Mouse (Mus musculus) kidney, postnatal 0 days (tissue): ENCODE measurements at regions not wholly inside any gene's neighbourhood (a gene's known extent, or its start where the extent isn't known, plus 50 kb on each side); places are given as distances from the start of the nearest gene placed in this dataset.
"Not testable (repeated sequence)": the region's sequence is repeated elsewhere in the genome, so short reads cannot be mapped to it uniquely, and the experiment has no call there.

Experiments used
- ATAC-seq: fragments of 200-750 bp; cut with Nextera tagmentation; replicated peaks from 2 replicates; pipeline ENCODE4 v1.8.0; 2017; ENCODE audit warnings: low read depth, moderate number of reproducible peaks, moderate TSS enrichment, moderate library complexity; ENCODE audit not compliant: low FRiP score
- DNase-seq: peaks from one replicate; pipeline ENCODE4 v3.0.0-alpha.2; 2016; ENCODE audit warnings: low spot score
- H3K27ac ChIP-seq: fragments of 300-500 bp; sonication (generic); 2 replicates; pipeline ENCODE4 v1.5.1; 2014; ENCODE audit warnings: mild to moderate bottlenecking
- H3K27me3 ChIP-seq: fragments of 300-500 bp; sonication (generic); 2 replicates; pipeline ENCODE4 v1.6.1; 2014; ENCODE audit warnings: low read length, mixed read lengths; ENCODE audit not compliant: insufficient read depth
- H3K36me3 ChIP-seq: fragments of 300-500 bp; sonication (generic); 2 replicates; pipeline ENCODE4 v1.6.1; 2014; ENCODE audit warnings: low read length, mixed read lengths; ENCODE audit not compliant: insufficient read depth
- H3K4me1 ChIP-seq: fragments of 300-500 bp; sonication (generic); replicated peaks from 2 replicates; pipeline ENCODE4 v1.6.1; 2014; ENCODE audit warnings: antibody characterized with exemption, low read length, mixed read lengths; ENCODE audit not compliant: insufficient read depth
- H3K4me2 ChIP-seq: fragments of 300-500 bp; sonication (generic); 2 replicates; pipeline ENCODE4 v1.6.1; 2014; ENCODE audit warnings: mild to moderate bottlenecking, low read length, moderate library complexity, mixed read lengths
- H3K4me3 ChIP-seq: fragments of 300-500 bp; sonication (generic); replicated peaks from 2 replicates; pipeline ENCODE4 v1.5.1; 2014; ENCODE audit warnings: low read depth, low read length
- H3K9ac ChIP-seq: fragments of 300-500 bp; sonication (generic); 2 replicates; pipeline ENCODE4 v1.6.1; 2014; ENCODE audit warnings: low read depth, low read length
- H3K9me3 ChIP-seq: fragments of 300-500 bp; sonication (generic); replicated peaks from 2 replicates; pipeline ENCODE4 v1.6.1; 2016; ENCODE audit warnings: low read length, inconsistent platforms, mixed read lengths
- CTCF ChIP-seq: IDR thresholded peaks from 2 replicates; pipeline ENCODE4 v1.5.1; 2016; ENCODE audit warnings: antibody characterized with exemption, low read depth, mild to moderate bottlenecking, moderate library complexity
- WGBS: fragments of 180-500 bp; shearing (Covaris S2); extraction: QIAGEN DNeasy Blood & Tissue Kit; methylation state at CpG from one replicate; pipeline ENCODE4 v1.1.7; 2014; 5-methylcytosine and 5-hydroxymethylcytosine counted together

DNA sequence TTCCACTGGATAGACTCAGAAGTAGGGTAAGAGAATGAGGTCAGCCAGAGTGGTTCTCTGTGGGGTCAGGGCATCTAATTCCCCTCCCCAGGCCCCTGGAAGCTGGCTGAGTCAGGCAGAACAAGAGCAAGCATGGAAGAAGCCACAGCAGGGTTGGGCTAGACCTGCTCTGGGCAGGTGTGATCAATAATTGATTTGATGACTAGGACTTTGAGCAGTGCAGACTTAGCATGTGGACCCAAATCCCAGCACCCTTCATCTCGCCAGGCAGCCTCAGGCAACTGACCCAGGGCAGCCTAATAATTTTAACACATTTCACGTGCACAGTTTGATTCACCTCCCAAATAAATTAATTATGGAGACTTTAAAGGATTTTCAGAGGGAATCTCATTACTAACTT lies 67.2 kb downstream of the Qdpr start:
- DNase-seq (no peak), ATAC-seq (no peak)
- Histone ChIP-seq H3K4me3 (no peak overlapping the region), H3K4me2 (no peak overlapping the region), H3K36me3 (no peaks in the 10 kb centered on the region), H3K27me3 (no peaks in the 10 kb centered on the region), H3K9me3 (no peaks in the 10 kb centered on the region), H3K27ac (no peak overlapping the region), H3K4me1 (no peaks in the 10 kb centered on the region), H3K9ac (no peak overlapping the region)
- no peak for TF ChIP-seq CTCF
- 91% methylated on average over 2 of the region's 2 CpGs for WGBS

DNA sequence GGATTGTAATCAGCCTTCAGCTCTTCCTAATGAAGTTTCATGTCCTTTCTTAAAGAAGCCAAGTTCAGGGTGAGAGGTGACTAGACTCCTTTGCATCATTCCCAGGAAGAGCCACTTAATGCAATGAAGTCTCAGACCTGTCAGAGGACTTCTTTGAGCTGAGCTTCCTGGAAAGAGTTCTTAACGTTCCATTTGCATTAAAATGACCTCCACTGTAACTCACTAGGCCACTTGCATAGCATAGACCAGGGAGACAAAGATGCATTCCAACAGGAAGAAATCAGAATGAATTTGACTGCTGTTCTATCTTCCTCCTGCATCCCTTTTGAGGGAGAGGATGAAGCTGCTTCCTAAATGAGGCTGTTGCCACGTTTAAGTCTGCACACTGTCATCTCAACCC lies 71.5 kb downstream of the Qdpr start:
- H3K36me3 ChIP-seq: no peaks in the 10 kb centered on the region
- no peaks in the 10 kb centered on the region for H3K27me3 ChIP-seq
- H3K9ac ChIP-seq: no peak overlapping the region
- H3K4me3 ChIP-seq: no peak overlapping the region
- no peak overlapping the region for H3K4me2 ChIP-seq
- no peak overlapping the region for H3K27ac ChIP-seq
- ATAC-seq (no peak), DNase-seq (no peak)
- TF ChIP-seq CTCF: no peak
- WGBS: 9% methylated on average over 2 of the region's 2 CpGs
- no peaks in the 10 kb centered on the region for H3K9me3 ChIP-seq
- no peaks in the 10 kb centered on the region for H3K4me1 ChIP-seq

DNA sequence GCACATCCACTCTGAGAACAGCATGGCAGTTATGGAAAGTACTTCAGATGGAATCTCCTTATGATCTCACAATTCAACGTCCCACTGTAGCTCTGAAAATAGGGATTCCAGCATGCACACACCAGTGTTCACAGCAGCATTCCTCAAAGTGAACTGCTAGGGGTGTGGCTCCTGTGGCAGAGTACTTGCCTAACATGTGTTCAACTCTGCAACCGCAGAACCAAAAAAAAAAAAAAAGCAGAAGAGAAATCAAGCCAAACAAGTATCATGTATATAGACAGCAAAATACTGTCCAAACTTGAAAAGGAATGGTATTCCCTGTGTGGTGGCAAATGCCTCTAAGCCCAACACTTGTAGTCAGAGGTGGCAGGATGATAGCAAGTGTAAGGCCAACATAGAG lies 77.0 kb downstream of the Qdpr start:
- Histone ChIP-seq H3K9me3 (no peaks in the 10 kb centered on the region), H3K4me3 (no peak overlapping the region), H3K4me1 (no peaks in the 10 kb centered on the region), H3K36me3 (no peaks in the 10 kb centered on the region), H3K27ac (no peak overlapping the region), H3K4me2 (no peak overlapping the region), H3K27me3 (no peaks in the 10 kb centered on the region), H3K9ac (no peak overlapping the region)
- ATAC-seq (no peak), DNase-seq (no peak)
- no peak for TF ChIP-seq CTCF
- WGBS: 80% methylated on average over 2 of the region's 2 CpGs

DNA sequence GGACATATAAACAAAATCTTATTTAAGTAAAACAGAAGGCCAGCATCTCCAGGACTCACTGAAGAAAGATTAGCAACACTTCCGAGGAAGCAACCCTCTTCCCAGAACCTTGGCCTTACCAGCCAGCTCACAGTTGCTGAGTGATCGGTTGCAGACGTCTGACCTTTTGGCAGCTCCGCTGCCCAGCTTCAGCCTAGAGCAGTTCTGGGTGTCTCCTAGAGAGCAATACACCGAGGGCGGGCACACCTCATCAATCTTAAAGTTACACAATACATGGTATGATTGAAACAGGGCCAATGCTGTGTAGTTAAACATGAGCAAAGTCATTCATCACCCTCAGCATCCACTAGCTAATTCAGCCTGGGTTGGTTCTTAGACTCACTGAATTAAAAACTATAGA lies 81.6 kb downstream of the Qdpr start:
- H3K4me1 ChIP-seq: no peaks in the 10 kb centered on the region
- no peaks in the 10 kb centered on the region for H3K9me3 ChIP-seq
- TF ChIP-seq CTCF: no peak
- DNase-seq: no peak
- no peaks in the 10 kb centered on the region for H3K27me3 ChIP-seq
- WGBS: 46% methylated on average over 6 of the region's 6 CpGs
- H3K9ac ChIP-seq: no peak overlapping the region
- no peaks in the 10 kb centered on the region for H3K36me3 ChIP-seq
- ATAC-seq: no peak
- no peak overlapping the region for H3K27ac ChIP-seq
- H3K4me3 ChIP-seq: no peak overlapping the region
- no peak overlapping the region for H3K4me2 ChIP-seq

DNA sequence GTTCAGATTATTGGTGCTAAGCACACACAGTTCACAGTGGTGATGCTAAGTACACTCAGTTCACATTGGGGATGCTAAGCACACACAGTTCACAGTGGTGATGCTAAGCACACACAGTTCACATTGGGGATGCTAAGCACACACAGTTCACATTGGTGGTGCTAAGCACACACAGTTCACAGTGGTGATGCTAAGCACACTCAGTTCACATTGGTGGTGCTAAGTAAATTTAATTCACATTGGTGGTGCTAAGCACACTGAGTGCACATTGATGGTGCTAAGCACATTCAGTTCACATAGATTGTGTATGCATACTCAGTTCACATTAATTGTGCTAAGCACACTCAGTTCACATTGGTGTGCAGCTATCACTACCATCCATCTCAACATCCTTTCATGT lies 89.8 kb downstream of the Qdpr start:
- Histone ChIP-seq H3K9ac (no peak overlapping the region), H3K4me2 (no peak overlapping the region), H3K4me3 (no peak overlapping the region), H3K9me3 (no peaks in the 10 kb centered on the region), H3K27me3 (no peaks in the 10 kb centered on the region), H3K36me3 (no peaks in the 10 kb centered on the region), H3K4me1 (no peaks in the 10 kb centered on the region), H3K27ac (no peak overlapping the region)
- no peak for TF ChIP-seq CTCF
- ATAC-seq: no peak
- no peak for DNase-seq

DNA sequence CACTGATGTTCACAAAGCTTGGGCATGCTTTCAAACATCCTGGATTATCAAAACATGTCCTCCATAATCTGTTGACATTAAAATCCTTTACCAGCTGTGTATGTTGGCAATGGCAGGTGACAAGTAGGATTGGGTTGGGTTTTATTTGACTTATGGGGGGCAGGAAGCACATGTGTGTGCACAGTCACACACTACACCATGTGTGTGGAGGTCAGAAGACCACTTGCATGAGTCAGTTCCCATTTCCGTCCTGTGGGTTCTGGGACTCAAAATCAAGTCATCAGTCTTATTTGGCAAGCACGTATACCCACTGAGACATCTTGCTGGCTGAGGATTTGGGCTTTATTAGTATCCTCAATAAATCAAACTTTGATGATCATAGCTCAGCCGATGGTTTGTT lies 109.6 kb downstream of the Qdpr start:
- no peak overlapping the region for H3K27ac ChIP-seq
- DNase-seq (no peak), ATAC-seq (no peak)
- 67% methylated on average over 3 of the region's 3 CpGs for WGBS
- TF ChIP-seq CTCF: no peak
- H3K27me3 ChIP-seq: no peaks in the 10 kb centered on the region
- H3K4me2 ChIP-seq: no peak overlapping the region
- H3K9ac ChIP-seq: no peak overlapping the region
- H3K4me3 ChIP-seq: no peak overlapping the region
- no peaks in the 10 kb centered on the region for H3K4me1 ChIP-seq
- no peaks in the 10 kb centered on the region for H3K9me3 ChIP-seq
- H3K36me3 ChIP-seq: no peaks in the 10 kb centered on the region

DNA sequence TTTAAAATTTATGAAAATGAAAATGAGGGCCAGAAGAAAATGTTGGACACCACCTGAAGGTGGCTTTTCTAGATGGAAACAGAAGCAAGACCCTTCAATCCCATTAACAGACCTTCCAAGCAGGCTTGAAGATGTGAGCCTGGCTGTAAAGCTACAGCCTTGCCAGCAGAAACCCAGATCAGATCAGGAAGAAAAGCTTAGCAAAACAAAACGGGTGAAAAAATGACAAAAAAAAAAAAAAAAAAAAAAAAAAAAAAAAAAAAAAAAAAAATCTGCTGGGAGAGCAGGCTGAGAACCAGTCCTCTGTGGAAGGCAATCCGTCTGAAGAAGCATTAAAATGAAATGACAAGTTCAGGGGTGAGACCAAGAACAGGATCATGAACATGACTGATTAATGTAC lies 113.2 kb downstream of the Qdpr start:
- WGBS: 61% methylated on average over 2 of the region's 2 CpGs
- Histone ChIP-seq H3K27me3 (no peaks in the 10 kb centered on the region), H3K36me3 (no peaks in the 10 kb centered on the region), H3K4me3 (no peak overlapping the region), H3K4me2 (no peak overlapping the region), H3K4me1 (no peaks in the 10 kb centered on the region), H3K9ac (no peak overlapping the region), H3K9me3 (no peaks in the 10 kb centered on the region), H3K27ac (no peak overlapping the region)
- DNase-seq: no peak
- ATAC-seq: no peak
- TF ChIP-seq CTCF: no peak

DNA sequence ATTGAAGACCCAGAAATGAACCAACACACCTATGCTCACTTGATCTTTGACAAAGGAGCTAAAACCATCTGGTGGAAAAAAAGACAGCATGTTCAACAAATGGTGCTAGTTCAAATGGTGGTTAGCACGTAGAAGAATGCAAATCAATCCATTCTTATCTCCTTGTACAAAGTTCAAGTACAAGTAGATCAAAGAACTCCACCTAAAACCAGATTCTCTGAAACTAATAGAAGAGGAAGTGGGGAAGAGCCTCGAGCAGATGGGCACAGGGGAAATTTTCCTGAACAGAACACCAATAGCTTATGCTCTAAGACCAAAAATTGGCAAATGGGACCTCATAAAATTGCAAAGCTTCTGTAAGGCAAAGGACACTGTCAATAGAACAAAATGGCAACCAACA lies 125.6 kb downstream of the Qdpr start:
- not testable (repeated sequence) for H3K9ac ChIP-seq, H3K36me3 ChIP-seq, H3K4me1 ChIP-seq, DNase-seq, H3K9me3 ChIP-seq, H3K27ac ChIP-seq, ATAC-seq, H3K4me2 ChIP-seq, H3K4me3 ChIP-seq, H3K27me3 ChIP-seq
- WGBS: 59% methylated on average over 2 of the region's 2 CpGs
